Mouse (Mus musculus): ENCODE data around the gene Tmem80. TPM values are rescaled to one million over a fixed set of nuclear protein-coding genes. Genes with fewer than 3 reads are reported as not detected.

The Tmem80 gene
- polyA plus RNA-seq, 1 experiment from 2014 or later: 32.6 TPM

- no peak overlapping the region for H3K4me2 ChIP-seq (replicated peaks)
- no peak overlapping the region for H3K9ac ChIP-seq
- 73% methylated on average over 2 of the region's 2 CpGs for WGBS
- no peak overlapping the region for H3K27ac ChIP-seq
- ATAC-seq (ENCODE audit: low FRiP score) (no peak), DNase-seq (ENCODE audit: low spot score) (no peak)
- H3K4me3 ChIP-seq (replicated peaks; ENCODE audit: low read length): no peak overlapping the region
- no peaks in the 10 kb centered on the region for H3K4me1 ChIP-seq (replicated peaks; ENCODE audit: control insufficient read depth, insufficient read depth, low read length)
- no peaks in the 10 kb centered on the region for H3K9me3 ChIP-seq (ENCODE audit: control insufficient read depth, low read length)
- H3K36me3 ChIP-seq (replicated peaks; ENCODE audit: control insufficient read depth, insufficient read depth): no peaks in the 10 kb centered on the region
- H3K27me3 ChIP-seq (ENCODE audit: control insufficient read depth, insufficient read depth, low read length): peaks cover 12% of the 10 kb centered on the region; the same call in 1 of the 2 replicates
Measured at GRCm38 (mm10) chr7:141363752-141364125, 36.2 kb downstream of the Tmem80 start.

GRCm38 (mm10) chr7:141364349-141365048 is 37.0 kb downstream of the Tmem80 start:
- DNase-seq (ENCODE audit: low spot score) (no peak), ATAC-seq (ENCODE audit: low FRiP score) (no peak)
- Histone ChIP-seq H3K27me3 (ENCODE audit: control insufficient read depth, insufficient read depth, low read length) (peaks cover 12% of the 10 kb centered on the region; the same call in 1 of the 2 replicates), H3K27ac (no peak overlapping the region), H3K4me2 (replicated peaks) (no peak overlapping the region), H3K36me3 (replicated peaks; ENCODE audit: control insufficient read depth, insufficient read depth) (no peaks in the 10 kb centered on the region), H3K9ac (no peak overlapping the region), H3K4me3 (replicated peaks; ENCODE audit: low read length) (no peak overlapping the region), H3K4me1 (replicated peaks; ENCODE audit: control insufficient read depth, insufficient read depth, low read length) (no peaks in the 10 kb centered on the region), H3K9me3 (ENCODE audit: control insufficient read depth, low read length) (no peaks in the 10 kb centered on the region)
- WGBS: 87% methylated on average over 5 of the region's 5 CpGs

GRCm38 (mm10) chr7:141365049-141365445 is 37.5 kb downstream of the Tmem80 start:
- no peak for ATAC-seq (ENCODE audit: low FRiP score)

GRCm38 (mm10) chr7:141367358-141367757 is 39.8 kb downstream of the Tmem80 start:
- ATAC-seq (ENCODE audit: low FRiP score) (no peak), DNase-seq (ENCODE audit: low spot score) (no peak)
- no peaks in the 10 kb centered on the region for H3K9me3 ChIP-seq (ENCODE audit: control insufficient read depth, low read length)
- H3K4me2 ChIP-seq (replicated peaks): no peak overlapping the region
- no peak overlapping the region for H3K4me3 ChIP-seq (replicated peaks; ENCODE audit: low read length)
- H3K4me1 ChIP-seq (replicated peaks; ENCODE audit: control insufficient read depth, insufficient read depth, low read length): no peaks in the 10 kb centered on the region
- H3K36me3 ChIP-seq (replicated peaks; ENCODE audit: control insufficient read depth, insufficient read depth): no peaks in the 10 kb centered on the region
- WGBS: 82% methylated on average over 4 of the region's 4 CpGs
- no peak overlapping the region for H3K27ac ChIP-seq
- H3K27me3 ChIP-seq (ENCODE audit: control insufficient read depth, insufficient read depth, low read length): no peaks in the 10 kb centered on the region
- no peak overlapping the region for H3K9ac ChIP-seq

More at GRCm38 (mm10) chr7:141365049-141365445, 37.5 kb downstream of the Tmem80 start:
- 71% methylated on average over 3 of the region's 3 CpGs for WGBS
- H3K36me3 ChIP-seq (replicated peaks; ENCODE audit: control insufficient read depth, insufficient read depth): no peaks in the 10 kb centered on the region
- no peak overlapping the region for H3K4me3 ChIP-seq (replicated peaks; ENCODE audit: low read length)
- H3K27me3 ChIP-seq (ENCODE audit: control insufficient read depth, insufficient read depth, low read length): peaks cover 12% of the 10 kb centered on the region; the same call in 1 of the 2 replicates
- H3K9ac ChIP-seq: no peak overlapping the region
- DNase-seq (ENCODE audit: low spot score): no peak
- H3K4me1 ChIP-seq (replicated peaks; ENCODE audit: control insufficient read depth, insufficient read depth, low read length): no peaks in the 10 kb centered on the region
- H3K4me2 ChIP-seq (replicated peaks): no peak overlapping the region
- H3K27ac ChIP-seq: no peak overlapping the region
- no peaks in the 10 kb centered on the region for H3K9me3 ChIP-seq (ENCODE audit: control insufficient read depth, low read length)

GRCm38 (mm10) chr7:141369918-141370317 is 42.4 kb downstream of the Tmem80 start:
- WGBS: 70% methylated on average over 5 of the region's 5 CpGs
- ATAC-seq (ENCODE audit: low FRiP score): no peak

GRCm38 (mm10) chr7:141371942-141372595 is 44.5 kb downstream of the Tmem80 start:
- H3K9me3 ChIP-seq (ENCODE audit: control insufficient read depth, low read length): no peaks in the 10 kb centered on the region
- DNase-seq (ENCODE audit: low spot score) (no peak), ATAC-seq (ENCODE audit: low FRiP score) (no peak)
- H3K27ac ChIP-seq: no peak overlapping the region
- no peaks in the 10 kb centered on the region for H3K27me3 ChIP-seq (ENCODE audit: control insufficient read depth, insufficient read depth, low read length)
- WGBS: 76% methylated on average over 6 of the region's 6 CpGs
- no peak overlapping the region for H3K4me3 ChIP-seq (replicated peaks; ENCODE audit: low read length)
- H3K9ac ChIP-seq: no peak overlapping the region
- no peak overlapping the region for H3K4me2 ChIP-seq (replicated peaks)
- no peaks in the 10 kb centered on the region for H3K36me3 ChIP-seq (replicated peaks; ENCODE audit: control insufficient read depth, insufficient read depth)
- H3K4me1 ChIP-seq (replicated peaks; ENCODE audit: control insufficient read depth, insufficient read depth, low read length): no peaks in the 10 kb centered on the region

More at GRCm38 (mm10) chr7:141369918-141370317, 42.4 kb downstream of the Tmem80 start:
- no peak for DNase-seq (ENCODE audit: low spot score)
- no peaks in the 10 kb centered on the region for H3K4me1 ChIP-seq (replicated peaks; ENCODE audit: control insufficient read depth, insufficient read depth, low read length)
- H3K27ac ChIP-seq: no peak overlapping the region
- H3K4me3 ChIP-seq (replicated peaks; ENCODE audit: low read length): no peak overlapping the region
- H3K9me3 ChIP-seq (ENCODE audit: control insufficient read depth, low read length): no peaks in the 10 kb centered on the region
- no peaks in the 10 kb centered on the region for H3K36me3 ChIP-seq (replicated peaks; ENCODE audit: control insufficient read depth, insufficient read depth)
- no peak overlapping the region for H3K4me2 ChIP-seq (replicated peaks)
- no peaks in the 10 kb centered on the region for H3K27me3 ChIP-seq (ENCODE audit: control insufficient read depth, insufficient read depth, low read length)
- H3K9ac ChIP-seq: no peak overlapping the region

GRCm38 (mm10) chr7:141373611-141374010 is 46.1 kb downstream of the Tmem80 start:
- Histone ChIP-seq H3K36me3 (replicated peaks; ENCODE audit: control insufficient read depth, insufficient read depth) (no peaks in the 10 kb centered on the region), H3K9me3 (ENCODE audit: control insufficient read depth, low read length) (no peaks in the 10 kb centered on the region), H3K4me1 (replicated peaks; ENCODE audit: control insufficient read depth, insufficient read depth, low read length) (no peaks in the 10 kb centered on the region), H3K4me3 (replicated peaks; ENCODE audit: low read length) (no peak overlapping the region), H3K9ac (no peak overlapping the region), H3K27ac (no peak overlapping the region), H3K27me3 (ENCODE audit: control insufficient read depth, insufficient read depth, low read length) (no peaks in the 10 kb centered on the region), H3K4me2 (replicated peaks) (no peak overlapping the region)
- 24% methylated on average over 6 of the region's 6 CpGs for WGBS
- ATAC-seq (ENCODE audit: low FRiP score) (no peak), DNase-seq (ENCODE audit: low spot score) (no peak)

GRCm38 (mm10) chr7:141374399-141374798 is 46.9 kb downstream of the Tmem80 start:
- no peaks in the 10 kb centered on the region for H3K9me3 ChIP-seq (ENCODE audit: control insufficient read depth, low read length)
- H3K4me3 ChIP-seq (replicated peaks; ENCODE audit: low read length): no peak overlapping the region
- no peak for ATAC-seq (ENCODE audit: low FRiP score)

GRCm38 (mm10) chr7:141379584-141379983 is 52.0 kb downstream of the Tmem80 start:
- ATAC-seq (ENCODE audit: low FRiP score) (no peak), DNase-seq (ENCODE audit: low spot score) (no peak)
- WGBS: 63% methylated on average over 4 of the region's 4 CpGs
- Histone ChIP-seq H3K36me3 (replicated peaks; ENCODE audit: control insufficient read depth, insufficient read depth) (no peaks in the 10 kb centered on the region), H3K27me3 (ENCODE audit: control insufficient read depth, insufficient read depth, low read length) (no peaks in the 10 kb centered on the region), H3K9me3 (ENCODE audit: control insufficient read depth, low read length) (no peaks in the 10 kb centered on the region), H3K27ac (no peak overlapping the region), H3K4me3 (replicated peaks; ENCODE audit: low read length) (no peak overlapping the region), H3K9ac (no peak overlapping the region), H3K4me1 (replicated peaks; ENCODE audit: control insufficient read depth, insufficient read depth, low read length) (no peaks in the 10 kb centered on the region), H3K4me2 (replicated peaks) (no peak overlapping the region)

More at GRCm38 (mm10) chr7:141374399-141374798, 46.9 kb downstream of the Tmem80 start:
- Histone ChIP-seq H3K9ac (no peak overlapping the region), H3K4me2 (replicated peaks) (no peak overlapping the region), H3K4me1 (replicated peaks; ENCODE audit: control insufficient read depth, insufficient read depth, low read length) (no peaks in the 10 kb centered on the region), H3K36me3 (replicated peaks; ENCODE audit: control insufficient read depth, insufficient read depth) (no peaks in the 10 kb centered on the region), H3K27ac (no peak overlapping the region), H3K27me3 (ENCODE audit: control insufficient read depth, insufficient read depth, low read length) (no peaks in the 10 kb centered on the region)
- no peak for DNase-seq (ENCODE audit: low spot score)
